Mouse (Mus musculus): ENCODE measurements around the gene Col13a1.

DNA sequence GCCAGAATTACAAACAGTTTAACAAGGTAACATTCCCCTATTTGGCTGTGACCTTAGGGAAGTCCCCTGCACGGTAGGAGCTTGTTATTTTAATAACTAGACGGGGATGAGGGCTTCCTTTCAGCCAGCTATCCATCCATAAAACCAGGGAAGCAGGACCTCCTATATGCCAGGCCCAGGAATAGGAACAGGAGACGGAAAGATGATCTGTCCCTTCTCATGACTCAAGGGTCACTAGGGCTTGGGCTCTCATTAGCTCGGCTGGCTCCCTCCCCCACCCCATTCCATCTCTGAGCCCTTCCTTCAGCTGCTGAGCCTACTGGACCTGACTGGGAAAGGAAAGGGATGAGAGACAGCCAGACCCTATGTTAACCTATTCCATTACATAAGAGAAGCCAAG, 67.1 kb downstream of the Col13a1 start:
- TF ChIP-seq POLR2A (IDR thresholded peaks at IDR 0.05; ENCODE audit: borderline replicate concordance, extremely low read depth, low read depth, low read length) (no peak), CTCF (IDR thresholded peaks at IDR 0.05; ENCODE audit: insufficient read depth, low read length) (no peak)

Measured in lung, adult 2 months (tissue).